Mouse (Mus musculus) liver, embryonic 12.5 days (tissue): ENCODE data around the gene Tbc1d10c. TPM values are rescaled to one million over a fixed set of nuclear protein-coding genes. Genes with fewer than 3 reads are reported as not detected.
"Not testable (repeated sequence)": the region's sequence is repeated elsewhere in the genome, so short reads cannot be mapped to it uniquely, and the experiment has no call there.

Source experiments
- ATAC-seq: fragments of 200-750 bp; cut with Nextera tagmentation; 2 replicates; pipeline ENCODE4 v1.8.0; 2017; ENCODE audit warnings: moderate number of reproducible peaks, mild to moderate bottlenecking, moderate library complexity
- H3K27ac ChIP-seq: fragments of 300-500 bp; sonication (generic); 2 replicates; pipeline ENCODE4 v1.5.1; 2016; ENCODE audit warnings: mild to moderate bottlenecking
- H3K27me3 ChIP-seq: fragments of 300-500 bp; sonication (generic); replicated peaks from 2 replicates; pipeline ENCODE4 v1.6.1; 2016; ENCODE audit warnings: mild to moderate bottlenecking, moderate library complexity
- H3K36me3 ChIP-seq: fragments of 300-500 bp; sonication (generic); 2 replicates; pipeline ENCODE4 v1.6.1; 2016; ENCODE audit warnings: mild to moderate bottlenecking, moderate library complexity
- H3K4me1 ChIP-seq: fragments of 300-500 bp; sonication (generic); 2 replicates; pipeline ENCODE4 v1.6.1; 2016
- H3K4me2 ChIP-seq: fragments of 300-500 bp; sonication (generic); 2 replicates; pipeline ENCODE4 v1.6.1; 2016; ENCODE audit warnings: mild to moderate bottlenecking, moderate library complexity
- H3K4me3 ChIP-seq: fragments of 300-500 bp; sonication (generic); 2 replicates; pipeline ENCODE4 v1.5.1; 2016; ENCODE audit warnings: mild to moderate bottlenecking, moderate library complexity
- H3K9ac ChIP-seq: fragments of 300-500 bp; sonication (generic); 2 replicates; pipeline ENCODE4 v1.6.1; 2016; ENCODE audit warnings: mild to moderate bottlenecking, moderate library complexity
- H3K9me3 ChIP-seq: fragments of 300-500 bp; sonication (generic); replicated peaks from 2 replicates; pipeline ENCODE4 v1.6.1; 2016; ENCODE audit warnings: mild to moderate bottlenecking, moderate library complexity
- WGBS: fragments of 180-500 bp; shearing (Covaris S2); methylation state at CpG from one replicate; pipeline ENCODE4 v1.1.7; 2016; ENCODE audit not compliant: insufficient replicate concordance; 5-methylcytosine and 5-hydroxymethylcytosine counted together
- polyA plus RNA-seq: library from polyadenylated mRNA; unstranded; fragments of >200 nt; fragmentation: Nextera tagmentation; extraction: Ambion mirVana; gene quantifications from 2 replicates; pipeline ENCODE4 v1.2.1, GENCODE M21; 2016

Tbc1d10c gene
- polyA plus RNA-seq, 1 experiment from 2014 or later, result 4.9 TPM

DNA sequence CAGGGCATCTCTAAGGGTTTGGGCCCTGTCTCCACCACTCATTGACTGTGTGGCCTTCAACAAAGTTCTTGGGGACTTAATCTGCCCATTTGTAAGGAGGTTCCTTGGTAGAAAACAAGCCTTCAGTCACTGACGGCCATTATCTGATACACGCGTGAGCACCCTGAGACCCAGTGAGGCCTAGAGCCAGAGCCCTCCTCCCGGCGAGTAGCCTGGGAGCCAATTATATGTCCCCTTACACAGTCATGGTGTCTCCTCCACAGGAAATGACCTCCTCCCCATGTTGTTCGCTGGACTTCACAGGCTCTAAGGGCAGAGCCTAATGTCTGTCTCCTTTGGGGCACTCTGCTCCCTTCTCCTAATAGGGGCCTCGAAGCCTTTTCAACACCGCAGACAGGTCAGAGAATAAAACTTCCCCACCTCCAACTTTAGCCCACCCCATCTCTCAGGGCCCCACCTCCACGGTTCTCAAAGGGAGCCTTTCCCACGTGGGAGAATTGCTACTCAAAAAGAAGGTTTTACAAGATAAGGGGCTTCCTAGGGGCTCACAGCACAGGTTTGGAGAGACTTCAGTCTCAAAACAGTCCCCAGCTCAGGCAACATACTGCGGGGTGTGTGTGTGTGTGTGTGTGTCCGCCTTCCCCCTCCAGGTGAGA, 44.6 kb downstream of the Tbc1d10c start:
- Histone ChIP-seq H3K9me3 (no peaks in the 10 kb centered on the region), H3K27ac (no peak overlapping the region), H3K27me3 (peaks cover 14% of the 10 kb centered on the region; the same call in 1 of the 2 replicates), H3K4me2 (no peak overlapping the region), H3K9ac (no peak overlapping the region), H3K4me3 (no peak overlapping the region), H3K36me3 (peaks cover 18% of the 10 kb centered on the region), H3K4me1 (peaks cover 28% of the 10 kb centered on the region)
- WGBS, result 61% methylated on average over 12 of the region's 12 CpGs
- ATAC-seq, result no peak

DNA sequence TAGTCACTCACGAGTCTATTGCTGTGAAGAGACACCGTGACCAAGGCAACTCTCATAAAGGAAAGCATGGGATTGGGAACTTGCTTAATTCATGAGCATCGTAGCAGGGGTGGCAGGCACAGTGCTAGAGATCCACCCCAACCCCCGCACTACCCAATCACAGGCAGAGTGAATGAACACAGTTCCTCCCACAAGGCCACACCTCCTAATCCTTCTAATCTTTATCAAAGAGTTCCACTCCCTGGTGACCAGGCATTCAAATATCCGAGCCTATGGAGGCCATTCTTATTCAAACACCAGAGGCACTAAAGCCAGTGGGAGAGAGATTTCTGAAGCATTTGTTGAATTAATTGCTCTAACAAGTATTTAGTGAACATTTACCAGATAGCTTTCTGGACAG, 45.1 kb downstream of the Tbc1d10c start:
- WGBS, result 75% methylated on average over 5 of the region's 5 CpGs
- no peak overlapping the region for H3K4me2 ChIP-seq
- no peak overlapping the region for H3K27ac ChIP-seq
- no peak for ATAC-seq
- no peak overlapping the region for H3K9ac ChIP-seq
- H3K27me3 ChIP-seq, result peaks cover 17% of the 10 kb centered on the region; the same call in 1 of the 2 replicates
- no peaks in the 10 kb centered on the region for H3K9me3 ChIP-seq
- peaks cover 12% of the 10 kb centered on the region for H3K36me3 ChIP-seq
- H3K4me1 ChIP-seq, result peaks cover 25% of the 10 kb centered on the region
- H3K4me3 ChIP-seq, result no peak overlapping the region

DNA sequence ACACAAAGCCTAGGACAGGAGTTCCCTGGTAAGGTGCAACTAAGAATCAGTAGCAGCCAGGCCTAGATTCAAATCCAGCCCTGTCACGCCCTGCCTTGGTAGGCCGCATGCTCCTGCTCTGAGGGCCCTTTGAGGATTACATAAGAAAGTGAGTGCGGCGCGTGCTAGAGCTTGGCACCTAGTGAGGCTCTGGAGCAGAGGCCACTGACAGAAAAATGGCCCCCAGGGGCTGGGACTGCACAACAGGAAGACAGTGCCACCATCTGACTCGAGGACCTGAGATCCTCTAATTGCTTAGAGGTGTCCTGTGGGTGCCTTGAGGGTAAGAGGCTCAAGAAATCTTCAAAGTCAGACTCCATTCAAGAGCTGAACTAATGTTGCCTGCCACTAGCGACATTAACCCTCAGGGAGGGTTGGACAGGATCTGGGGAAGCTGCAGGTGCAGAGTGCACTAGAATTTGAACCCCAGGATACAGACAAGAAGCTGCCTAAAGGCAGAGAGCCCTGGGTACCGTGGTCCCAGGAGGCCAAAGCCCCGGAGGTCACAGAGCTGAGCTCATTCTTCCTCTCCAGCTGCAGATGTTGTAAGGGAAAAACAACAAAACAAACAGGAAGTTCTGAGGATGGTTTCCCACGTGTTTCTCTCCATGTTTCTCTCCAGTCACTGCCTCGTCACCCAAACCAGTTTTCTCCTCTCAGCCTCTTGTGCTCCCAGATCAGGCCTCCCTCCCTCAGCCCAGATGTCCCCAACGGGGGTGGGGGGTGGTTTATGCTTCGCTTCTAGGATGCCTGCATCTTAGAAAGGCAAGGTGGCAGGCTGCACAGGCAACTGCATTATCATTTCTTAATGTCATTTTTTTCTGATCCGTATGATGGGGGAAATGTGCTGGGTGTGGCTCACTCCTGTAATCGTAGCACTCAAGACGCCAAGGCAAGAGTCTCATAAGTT, 46.3 kb downstream of the Tbc1d10c start:
- no peak for ATAC-seq
- Histone ChIP-seq H3K4me1 (peaks cover 21% of the 10 kb centered on the region), H3K27ac (no peak overlapping the region), H3K4me3 (no peak overlapping the region), H3K36me3 (peaks cover 1% of the 10 kb centered on the region; the same call in 1 of the 2 replicates), H3K9ac (no peak overlapping the region), H3K4me2 (no peak overlapping the region), H3K27me3 (peaks cover 28% of the 10 kb centered on the region), H3K9me3 (no peaks in the 10 kb centered on the region)
- WGBS, result 66% methylated on average over 16 of the region's 16 CpGs

DNA sequence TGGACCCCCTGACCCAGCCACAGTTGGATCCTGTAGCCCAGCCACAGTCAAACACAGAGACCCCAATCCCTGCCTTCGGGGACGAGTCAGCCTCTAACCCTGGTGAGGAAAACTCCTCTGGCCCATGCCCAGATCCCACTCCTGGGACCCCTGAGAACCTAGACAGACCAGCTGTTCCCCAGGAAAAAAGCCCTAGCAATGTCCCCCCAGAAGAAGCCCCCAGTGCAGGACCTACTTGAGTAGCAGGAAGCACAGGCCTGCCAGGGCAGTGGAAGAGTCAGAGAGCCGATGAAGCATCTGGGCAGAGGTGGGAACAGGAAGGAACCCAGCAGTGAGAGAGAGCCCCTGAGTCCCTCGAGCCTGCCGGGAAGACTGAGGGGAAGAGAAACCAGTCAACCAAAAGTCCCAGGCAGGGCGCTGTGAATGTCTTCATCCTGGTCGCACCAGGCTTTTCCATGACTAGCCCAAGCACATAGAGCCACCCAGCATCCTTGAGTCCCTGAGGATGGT, 47.3 kb downstream of the Tbc1d10c start, which contains the start of gene Cabp4:
Gene Cabp4, minus strand, starts transcription at position 275 of the 510 bp plus-strand sequence.
- peaks cover 11% of the 10 kb centered on the region for H3K4me1 ChIP-seq
- ATAC-seq, result no peak
- no peaks in the 10 kb centered on the region for H3K9me3 ChIP-seq
- H3K4me3 ChIP-seq, result no peak within 1 kb of the TSS
- WGBS, result 64% methylated on average over 7 of the region's 7 CpGs
- peaks cover 34% of the 10 kb centered on the region for H3K27me3 ChIP-seq
- H3K9ac ChIP-seq, result no peak within 1 kb of the TSS
- no peaks in the 10 kb centered on the region for H3K36me3 ChIP-seq
- no peak within 1 kb of the TSS for H3K27ac ChIP-seq
- no peak within 1 kb of the TSS for H3K4me2 ChIP-seq

DNA sequence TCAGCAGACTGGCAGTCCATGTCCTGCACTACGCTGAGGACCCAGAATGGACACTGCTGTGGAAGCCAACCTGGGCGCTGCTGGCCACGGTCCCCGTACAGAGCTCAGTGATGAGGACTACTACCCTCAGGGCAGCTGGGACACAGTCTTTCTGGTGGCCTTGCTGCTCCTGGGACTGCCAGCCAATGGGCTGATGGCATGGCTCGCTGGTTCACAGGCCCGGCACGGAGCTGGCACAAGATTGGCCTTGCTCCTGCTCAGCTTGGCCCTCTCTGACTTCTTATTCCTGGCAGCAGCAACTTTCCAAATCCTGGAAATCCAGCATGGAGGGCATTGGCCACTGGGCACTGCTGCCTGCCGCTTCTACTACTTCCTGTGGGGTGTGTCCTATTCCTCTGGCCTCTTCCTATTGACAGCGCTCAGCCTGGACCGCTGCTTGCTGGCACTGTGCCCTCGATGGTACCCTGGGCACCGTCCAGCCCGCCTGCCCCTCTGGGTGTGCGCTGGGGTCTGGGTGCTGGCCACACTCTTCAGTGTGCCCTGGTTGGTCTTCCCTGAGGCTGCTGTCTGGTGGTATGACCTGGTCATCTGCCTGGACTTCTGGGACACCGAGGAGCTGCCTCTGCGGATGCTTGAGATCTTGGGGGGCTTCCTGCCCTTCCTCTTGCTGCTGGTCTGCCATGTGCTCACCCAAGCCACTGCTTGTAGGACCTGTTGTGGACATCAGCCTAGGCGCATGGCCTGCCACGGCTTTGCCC, 48.5 kb downstream of the Tbc1d10c start:
- Histone ChIP-seq H3K27me3 (peaks cover 37% of the 10 kb centered on the region), H3K9me3 (no peaks in the 10 kb centered on the region), H3K4me3 (no peak overlapping the region), H3K4me1 (peaks cover 1% of the 10 kb centered on the region), H3K4me2 (no peak overlapping the region), H3K36me3 (no peaks in the 10 kb centered on the region), H3K27ac (no peak overlapping the region), H3K9ac (no peak overlapping the region)
- WGBS, result 79% methylated on average over 18 of the region's 18 CpGs
- ATAC-seq, result no peak

DNA sequence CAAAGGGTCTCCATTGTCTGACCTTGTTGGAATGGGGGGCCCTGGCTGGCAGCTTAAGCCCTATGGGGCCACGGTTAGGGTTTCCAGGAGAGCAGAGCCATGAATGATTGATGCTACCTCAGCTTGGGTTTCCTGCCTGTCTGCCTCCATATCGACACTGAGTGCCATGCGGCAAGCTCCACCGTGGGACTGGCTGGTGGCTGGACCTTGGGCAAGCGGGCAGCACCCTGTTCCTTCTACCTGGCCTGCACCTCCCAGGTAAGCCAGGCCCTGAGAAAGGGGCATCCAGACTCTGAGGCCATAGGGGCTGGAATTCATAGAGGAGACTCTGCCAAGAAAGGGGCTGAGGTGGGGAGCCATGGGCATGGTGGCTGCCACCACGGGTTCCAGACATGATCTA, 50.9 kb downstream of the Tbc1d10c start:
- H3K9me3 ChIP-seq, result no peaks in the 10 kb centered on the region
- no peak overlapping the region for H3K9ac ChIP-seq
- peaks cover 45% of the 10 kb centered on the region for H3K27me3 ChIP-seq
- no peak for ATAC-seq
- H3K4me1 ChIP-seq, result peaks cover 13% of the 10 kb centered on the region
- H3K27ac ChIP-seq, result no peak overlapping the region
- no peak overlapping the region for H3K4me2 ChIP-seq
- 55% methylated on average over 6 of the region's 6 CpGs for WGBS
- no peak overlapping the region for H3K4me3 ChIP-seq
- H3K36me3 ChIP-seq, result no peaks in the 10 kb centered on the region

DNA sequence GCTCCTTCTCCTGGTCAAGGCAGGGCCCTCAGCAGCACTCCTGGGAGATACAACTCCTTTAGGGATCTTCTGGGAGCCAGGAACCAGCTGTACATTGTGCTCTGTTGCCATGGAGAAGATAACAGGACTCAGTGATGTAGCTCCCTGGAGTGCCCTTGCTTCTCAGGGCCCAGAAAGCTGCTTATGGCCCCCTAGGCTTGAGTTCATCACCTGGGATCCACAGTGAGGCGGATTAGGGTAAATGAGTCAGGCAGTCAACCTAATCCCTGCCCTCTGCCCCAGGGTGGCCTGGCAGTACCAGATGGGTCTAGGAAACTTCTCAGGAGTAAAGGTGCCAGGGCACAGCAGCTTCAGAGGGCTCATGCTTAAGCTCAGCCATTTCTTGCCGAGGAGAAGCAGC, 51.6 kb downstream of the Tbc1d10c start, which contains the start of gene Gpr152:
Gene Gpr152, plus strand, starts transcription at position 342 of the 400 bp plus-strand sequence.
- no peak within 1 kb of the TSS for H3K27ac ChIP-seq
- peaks cover 15% of the 10 kb centered on the region for H3K4me1 ChIP-seq
- WGBS, result 68% methylated on average over 2 of the region's 2 CpGs
- H3K9ac ChIP-seq, result no peak within 1 kb of the TSS
- H3K36me3 ChIP-seq, result no peaks in the 10 kb centered on the region
- no peak for ATAC-seq
- peaks cover 45% of the 10 kb centered on the region for H3K27me3 ChIP-seq
- no peak within 1 kb of the TSS for H3K4me2 ChIP-seq
- H3K4me3 ChIP-seq, result no peak within 1 kb of the TSS
- H3K9me3 ChIP-seq, result no peaks in the 10 kb centered on the region

DNA sequence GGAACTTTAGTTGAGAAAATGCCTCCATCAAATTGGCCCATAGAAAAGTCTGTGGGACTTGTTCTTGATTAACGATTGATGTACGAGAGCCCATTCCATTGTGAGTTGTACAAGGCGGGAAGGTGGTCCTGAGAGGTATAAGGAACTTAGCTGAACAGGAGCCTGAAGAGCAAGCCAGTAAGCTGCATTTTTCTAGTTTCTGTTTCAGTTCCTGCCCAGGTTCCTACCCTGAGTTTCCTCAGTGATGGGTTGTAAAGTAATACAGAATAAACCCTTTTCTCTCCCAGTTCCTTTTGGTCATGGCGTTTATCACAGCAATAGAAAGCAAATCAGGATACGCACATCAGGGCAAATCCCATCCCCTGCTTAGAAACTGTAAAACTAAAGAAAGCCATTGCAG, 53.2 kb downstream of the Tbc1d10c start:
- H3K36me3 ChIP-seq, result peaks cover 7% of the 10 kb centered on the region
- no peak overlapping the region for H3K4me2 ChIP-seq
- no peak overlapping the region for H3K9ac ChIP-seq
- WGBS, result 82% methylated on average over 5 of the region's 5 CpGs
- H3K9me3 ChIP-seq, result no peaks in the 10 kb centered on the region
- no peak overlapping the region for H3K27ac ChIP-seq
- no peak for ATAC-seq
- H3K27me3 ChIP-seq, result peaks cover 35% of the 10 kb centered on the region
- peaks cover 15% of the 10 kb centered on the region for H3K4me1 ChIP-seq
- H3K4me3 ChIP-seq, result no peak overlapping the region

DNA sequence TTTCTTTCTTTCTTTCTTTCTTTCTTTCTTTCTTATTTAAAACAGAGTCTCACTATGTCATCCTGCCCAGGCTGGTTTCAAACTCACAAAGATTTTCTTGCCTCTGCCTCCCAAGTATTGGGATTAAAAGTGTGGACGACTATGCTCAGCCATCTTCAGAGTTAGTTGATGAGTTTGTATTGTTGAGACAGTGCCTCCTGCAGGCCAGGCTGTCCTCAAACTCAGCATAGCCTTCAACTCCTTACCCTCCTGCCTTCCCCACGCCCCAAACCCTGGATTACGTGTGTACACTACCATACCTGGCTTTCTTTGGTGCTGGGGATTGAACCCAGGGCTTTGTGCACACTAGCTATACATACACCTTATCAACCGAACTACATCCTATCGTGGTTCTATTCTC, 54.6 kb downstream of the Tbc1d10c start:
- peak; percentile 48; the same call in 1 of the 2 replicates for ATAC-seq
- Histone ChIP-seq H3K27ac (no peak overlapping the region), H3K9me3 (no peaks in the 10 kb centered on the region), H3K36me3 (peaks cover 21% of the 10 kb centered on the region), H3K4me3 (no peak overlapping the region), H3K9ac (no peak overlapping the region), H3K4me1 (peaks cover 24% of the 10 kb centered on the region), H3K4me2 (peak overlapping the region; percentile 47), H3K27me3 (peaks cover 31% of the 10 kb centered on the region)
- 59% methylated on average over 5 of the region's 5 CpGs for WGBS

DNA sequence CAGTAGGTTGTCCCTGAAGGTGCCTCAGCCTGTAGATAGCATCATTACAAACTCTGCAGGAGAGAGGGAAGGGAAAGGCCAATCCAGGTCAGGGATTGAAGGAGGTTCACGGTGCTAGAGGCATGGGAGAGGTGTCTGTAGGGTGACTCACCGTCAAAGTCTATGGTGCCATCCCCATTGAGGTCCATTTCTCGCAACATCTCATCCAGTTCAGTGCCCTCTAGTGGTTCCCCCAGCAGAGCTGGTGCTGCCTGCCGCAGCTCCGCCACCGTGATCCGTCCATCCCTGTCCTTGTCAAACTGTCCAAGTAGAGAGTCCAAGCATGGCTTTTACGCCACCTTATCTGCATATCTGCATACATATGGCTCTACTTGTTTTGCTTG, 55.1 kb downstream of the Tbc1d10c start:
- H3K4me2 ChIP-seq, result peak overlapping the region; percentile 47
- peak; percentile 50 for ATAC-seq
- peaks cover 28% of the 10 kb centered on the region for H3K27me3 ChIP-seq
- not testable (repeated sequence) for H3K27ac ChIP-seq, H3K9me3 ChIP-seq, H3K9ac ChIP-seq
- peaks cover 26% of the 10 kb centered on the region for H3K36me3 ChIP-seq
- 18% methylated on average over 8 of the region's 8 CpGs for WGBS
- peak overlapping the region; percentile 26; the same call in 1 of the 2 replicates for H3K4me3 ChIP-seq
- peaks cover 29% of the 10 kb centered on the region for H3K4me1 ChIP-seq

DNA sequence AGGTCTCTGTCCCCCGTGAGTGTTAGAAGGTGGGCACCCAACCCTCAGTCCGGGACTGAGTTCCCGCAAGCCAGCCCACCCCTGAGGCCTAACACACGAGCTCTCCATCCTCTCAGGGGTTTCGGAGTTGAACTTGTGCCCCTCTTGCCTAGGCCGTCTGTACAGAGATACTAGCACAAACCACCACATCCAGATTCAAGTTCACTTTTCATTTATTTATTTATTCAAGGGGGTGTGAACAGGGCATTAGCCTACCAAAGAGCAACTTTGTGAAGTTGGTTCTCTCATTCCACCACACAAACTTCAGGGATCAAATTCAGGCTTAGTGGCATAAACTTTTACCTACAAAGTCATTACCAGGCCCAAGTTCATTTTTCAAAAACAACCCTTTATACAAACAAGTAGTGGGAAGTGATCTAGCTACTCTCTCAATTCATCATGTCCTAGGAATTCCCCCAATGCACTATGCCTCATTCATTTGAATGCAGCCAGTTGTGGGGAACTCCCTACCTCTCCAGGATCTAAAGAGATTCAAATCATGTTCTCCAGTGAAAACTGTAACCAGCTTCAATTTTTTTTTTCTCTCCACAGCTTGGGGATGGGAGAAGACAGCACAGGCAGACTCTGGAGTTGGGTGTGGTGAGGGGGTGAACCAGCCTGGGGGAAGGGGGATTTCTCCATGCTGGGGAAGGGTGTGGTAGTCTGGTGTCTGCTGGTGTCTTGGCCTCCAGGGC, 55.7 kb downstream of the Tbc1d10c start:
- WGBS, result 72% methylated on average over 6 of the region's 6 CpGs
- not testable (repeated sequence) for H3K27ac ChIP-seq, H3K4me3 ChIP-seq, H3K9me3 ChIP-seq, H3K9ac ChIP-seq, ATAC-seq
- H3K4me2 ChIP-seq, result peak overlapping the region; percentile 47
- H3K27me3 ChIP-seq, result peaks cover 23% of the 10 kb centered on the region
- peaks cover 35% of the 10 kb centered on the region for H3K4me1 ChIP-seq
- peaks cover 29% of the 10 kb centered on the region for H3K36me3 ChIP-seq
